Mouse (Mus musculus) kidney, adult 9 months (tissue): ENCODE data around the gene Thap3.
A peak's percentile ranks its signal among the peaks of the same experiment; 100 is the strongest.

Experiments
- DNase-seq: peaks from one replicate; pipeline ENCODE4 v3.0.0; 2022

The Thap3 gene

DNA sequence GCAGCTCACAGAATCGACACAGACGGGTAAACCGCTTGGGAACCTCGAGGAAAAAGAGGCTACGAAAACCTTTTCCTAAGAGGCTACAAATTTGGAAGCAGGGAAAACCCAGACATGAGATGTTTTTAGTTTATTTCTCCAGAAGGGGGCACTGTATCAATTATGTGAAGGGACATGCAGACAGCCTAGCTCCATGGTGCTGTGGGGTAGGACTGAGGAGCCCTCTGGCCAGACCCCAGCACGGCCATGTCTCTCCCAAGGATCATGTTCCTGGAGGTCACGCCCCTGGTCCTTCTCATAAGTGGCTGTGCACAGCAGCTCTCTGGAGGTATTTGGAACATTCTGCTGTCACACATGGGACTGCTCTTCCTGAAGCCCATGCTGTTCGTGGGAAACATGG lies 8.1 kb downstream of the Thap3 start:
- no peak for DNase-seq

- DNase-seq: peak; percentile 87
Measured at GRCm38 (mm10) chr4:151977748-151978147, 11.0 kb downstream of the Thap3 start.

DNA sequence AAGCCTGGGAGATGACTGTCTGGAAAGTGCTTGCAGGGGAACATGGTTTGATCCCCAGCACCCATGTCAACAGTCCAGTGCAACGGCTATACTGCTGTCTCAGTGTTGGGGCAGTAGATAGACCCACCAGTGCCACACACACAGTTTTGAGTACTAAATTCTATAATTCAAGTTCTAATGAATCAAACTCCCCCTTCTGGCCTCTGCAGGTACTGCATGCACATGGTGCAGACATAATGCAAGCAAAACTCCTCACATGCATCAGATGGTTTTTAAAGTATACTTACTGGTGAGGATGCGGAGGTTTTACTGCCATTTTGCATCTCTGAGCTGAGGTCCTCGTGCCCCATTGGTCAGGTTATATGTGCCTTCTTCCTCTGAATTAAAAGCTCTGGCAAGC lies 13.4 kb downstream of the Thap3 start:
- peak; percentile 52 for DNase-seq

DNA sequence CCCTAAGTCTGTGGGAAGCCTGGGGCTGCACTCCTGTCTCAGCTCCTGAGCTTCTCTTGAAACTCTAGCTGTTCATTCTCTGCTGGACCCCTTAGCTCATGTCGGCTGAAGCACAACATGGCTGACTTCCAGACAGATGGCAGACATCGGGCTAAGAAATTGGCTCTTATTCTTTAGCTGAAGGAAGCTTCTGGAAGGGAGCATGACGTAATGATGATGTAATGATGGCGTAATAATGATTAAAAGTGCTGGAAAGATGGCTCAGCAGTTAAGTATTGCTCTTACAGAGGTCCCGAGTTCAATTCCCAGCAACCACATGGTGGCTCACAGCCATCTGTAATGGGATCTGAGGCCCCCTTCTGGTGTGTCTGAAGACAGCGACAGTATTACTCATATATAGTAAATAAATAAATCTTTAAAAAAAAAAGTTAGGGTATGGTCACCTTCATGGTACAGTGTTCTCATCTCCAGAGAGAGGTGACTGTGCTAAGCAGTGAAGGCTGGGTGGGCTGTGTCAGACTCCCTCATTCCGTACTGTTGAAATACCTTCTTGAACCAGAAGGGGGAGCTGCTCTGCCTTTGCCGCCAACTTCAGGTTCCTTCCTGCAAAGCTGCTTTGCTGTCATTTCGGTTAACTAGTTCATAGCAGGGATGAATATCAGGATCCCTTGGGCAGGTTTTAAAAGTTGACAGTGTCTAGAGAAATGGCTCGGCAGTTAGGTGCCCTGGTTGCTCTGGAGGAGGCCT lies 16.4 kb downstream of the Thap3 start:
- DNase-seq: no peak

GRCm38 (mm10) chr4:151968204-151968921 lies 20.4 kb downstream of the Thap3 start:
- DNase-seq: no peak

DNA sequence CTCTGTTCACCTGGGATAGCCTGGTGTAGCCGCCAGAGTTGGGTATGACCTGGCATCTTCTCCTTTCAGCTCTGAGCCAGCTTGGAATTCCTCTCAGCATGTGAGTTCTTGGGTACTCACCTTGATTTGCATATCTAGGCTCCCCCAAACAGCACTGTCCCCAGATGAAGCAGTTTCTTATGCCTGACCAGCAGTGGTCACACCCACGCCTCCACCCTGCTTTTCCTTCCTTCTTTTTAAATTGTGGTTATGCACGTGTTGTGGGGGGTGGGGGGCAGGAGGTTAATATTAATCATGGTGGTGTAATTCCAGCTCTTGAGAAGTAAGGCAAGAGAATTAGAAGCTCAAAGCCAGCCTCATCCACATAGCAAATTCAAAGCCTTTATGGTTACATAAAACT lies 26.0 kb downstream of the Thap3 start:
- DNase-seq: no peak

- no peak for DNase-seq
Measured at GRCm38 (mm10) chr4:151960513-151960854, 28.3 kb downstream of the Thap3 start.

GRCm38 (mm10) chr4:151959849-151960512 lies 28.8 kb downstream of the Thap3 start:
- DNase-seq: no peak

DNA sequence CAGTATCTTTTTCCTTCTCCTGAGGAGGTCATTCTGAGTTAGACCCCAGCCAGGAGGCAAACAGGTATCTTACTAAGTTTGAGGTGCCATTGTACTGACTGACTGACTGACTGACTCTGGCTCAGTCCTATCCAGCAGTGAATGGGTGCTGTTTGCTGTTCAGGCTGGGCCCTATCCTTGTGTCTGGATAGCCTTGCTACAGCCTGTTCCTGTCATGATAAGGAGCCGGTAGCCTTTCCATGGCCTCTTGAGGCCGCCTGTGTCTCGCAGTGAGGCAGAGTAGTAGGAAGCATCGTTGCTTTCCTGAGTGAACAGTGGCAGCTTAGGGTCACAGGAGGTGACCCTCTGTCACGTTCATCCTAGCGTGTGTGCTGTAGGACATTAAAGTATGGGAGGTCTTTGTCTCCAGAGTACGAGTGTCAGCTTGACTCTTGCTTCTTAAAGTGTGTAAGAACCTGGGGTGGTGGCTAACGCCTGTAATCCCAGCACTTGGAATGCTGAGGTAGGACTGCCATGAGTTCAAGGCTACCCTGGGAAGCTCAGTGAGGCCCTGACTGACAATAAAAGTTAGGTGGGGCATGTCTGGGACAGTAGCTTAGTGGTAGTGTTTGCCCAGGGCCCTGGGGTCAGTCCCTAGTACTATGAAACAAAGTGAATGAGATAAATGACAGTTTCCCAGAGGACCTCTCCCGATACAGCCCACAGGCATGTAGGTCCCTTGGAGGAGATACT lies 31.0 kb downstream of the Thap3 start:
- no peak for DNase-seq

DNA sequence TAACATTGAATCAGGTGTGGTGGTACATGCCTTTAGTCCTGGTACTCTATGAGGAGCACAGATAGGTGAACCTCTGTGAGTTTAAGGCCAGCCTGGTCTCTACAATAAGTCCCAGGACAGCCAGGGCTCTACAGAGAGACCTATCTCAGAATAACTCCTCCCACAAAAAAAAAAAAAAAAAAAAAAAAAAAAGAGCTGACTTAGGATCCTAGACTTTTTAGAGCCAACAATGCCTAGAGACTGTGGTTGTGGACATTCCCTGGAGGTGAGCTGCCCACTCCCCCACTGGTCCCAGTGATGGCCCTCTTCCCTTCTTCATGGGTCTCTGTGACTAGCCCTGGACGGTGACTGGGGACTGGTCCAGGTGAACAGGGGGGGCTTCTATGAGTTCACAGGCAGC lies 33.0 kb downstream of the Thap3 start:
- no peak for DNase-seq

GRCm38 (mm10) chr4:151953209-151953608 lies 35.6 kb downstream of the Thap3 start:
- no peak for DNase-seq

- DNase-seq: no peak
Measured at GRCm38 (mm10) chr4:151948497-151949471, 40.0 kb downstream of the Thap3 start.

DNA sequence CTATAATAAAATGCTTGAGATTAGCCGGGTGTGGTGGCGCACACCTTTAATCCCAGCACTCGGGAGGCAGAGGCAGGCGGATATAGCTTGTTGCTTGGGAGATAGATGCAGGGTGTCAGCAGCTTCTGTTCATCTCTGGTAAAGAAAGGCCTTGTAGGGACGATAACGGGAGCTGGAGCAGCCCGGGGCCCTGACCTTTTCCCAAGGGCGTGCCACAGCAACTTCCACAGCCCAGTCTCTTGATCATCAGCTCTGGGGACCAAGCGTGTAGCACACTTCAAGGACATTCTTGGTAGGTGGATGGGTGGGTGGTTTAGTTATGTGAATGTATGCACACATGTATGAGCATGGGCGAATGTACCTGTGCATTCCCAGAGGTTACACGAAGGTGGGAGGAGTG lies 42.6 kb downstream of the Thap3 start:
- no peak for DNase-seq

DNA sequence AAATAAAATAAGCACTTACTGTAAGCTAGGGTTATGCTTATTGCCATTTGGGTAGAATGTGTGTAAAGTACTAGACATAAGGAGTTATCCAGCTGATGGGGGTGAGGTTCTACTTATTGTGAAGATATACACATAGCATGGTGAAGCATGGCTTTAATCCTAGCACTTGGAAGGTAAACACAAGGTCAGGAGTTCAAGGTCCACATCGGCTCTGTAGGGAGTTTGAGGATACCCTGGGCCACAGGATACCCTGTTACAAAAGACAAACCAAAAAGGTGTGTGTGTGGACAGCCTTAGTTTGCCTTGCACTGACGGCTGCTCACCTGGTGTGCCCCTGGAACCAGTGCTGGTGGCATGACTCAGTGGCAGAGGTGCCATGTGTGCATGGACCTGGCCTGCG lies 50.7 kb downstream of the Thap3 start:
- no peak for DNase-seq

DNA sequence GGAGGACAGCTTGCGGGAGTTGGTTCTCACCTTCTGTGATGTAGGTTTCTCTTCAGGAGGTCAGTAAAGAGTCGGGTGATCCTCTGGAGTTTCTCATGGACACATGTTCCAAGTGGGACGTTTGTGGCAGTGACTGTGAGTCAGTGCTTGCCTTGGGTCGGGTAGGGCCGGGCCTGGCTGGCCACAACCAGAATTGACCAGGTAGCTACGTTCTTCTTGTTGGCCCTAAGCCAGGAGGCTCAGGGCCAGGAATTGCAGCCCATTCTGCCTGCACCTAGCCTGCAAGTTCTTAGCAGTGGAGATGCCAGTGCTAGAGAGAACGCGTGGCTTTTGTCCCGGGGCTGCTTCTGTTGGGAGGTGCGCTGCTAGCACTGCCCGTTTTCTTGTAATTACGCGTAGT lies 51.4 kb downstream of the Thap3 start:
- peak; percentile 87 for DNase-seq

GRCm38 (mm10) chr4:151934215-151934572 lies 54.6 kb downstream of the Thap3 start:
- DNase-seq: no peak

GRCm38 (mm10) chr4:151933505-151934214 lies 55.1 kb downstream of the Thap3 start, which contains the start of gene Dnajc11:
TSS of gene Dnajc11 (plus strand) at chr4:151933691.
- DNase-seq: peak; percentile 91
